Mouse (Mus musculus) liver, embryonic 15.5 days (tissue): ENCODE results near the gene Osbpl3. TPM values are rescaled to one million over a fixed set of nuclear protein-coding genes. Genes with fewer than 3 reads are reported as not detected.

Source experiments
- polyA plus RNA-seq: library from polyadenylated mRNA; unstranded; fragments of >200 nt; fragmentation: Nextera tagmentation; extraction: Ambion mirVana; gene quantifications from 2 replicates; pipeline ENCODE4 v1.2.1, GENCODE M21; 2015

The Osbpl3 gene
- polyA plus RNA-seq, 1 experiment from 2014 or later: 0.64 TPM

Other genes with a start within 250 kb of the Osbpl3 start
- 12.3 and 12.8 TPM in 2 replicates for gene Gsdme, start 192.3 kb downstream of the Osbpl3 start, polyA plus RNA-seq
- gene Cycs, start 110.3 kb upstream of the Osbpl3 start, polyA plus RNA-seq: 32.9 and 36.2 TPM in 2 replicates
- 0.14 and 0.30 TPM in 2 replicates for gene 4921507P07Rik, start 140.4 kb upstream of the Osbpl3 start, polyA plus RNA-seq
- gene Npvf, start 198.2 kb upstream of the Osbpl3 start, polyA plus RNA-seq: not detected in 2 replicates